Mouse (Mus musculus) ES-E14 (cell line): ENCODE measurements at regions not wholly inside any gene's neighbourhood (a gene's known extent, or its start where the extent isn't known, plus 50 kb on each side); places are given as distances from the start of the nearest gene placed in this dataset.

Experiments
- DNase-seq: peaks from one replicate; pipeline ENCODE4 v3.0.0-alpha.2; 2013; ENCODE audit warnings: low read depth, low spot score
- H3K27ac ChIP-seq: 2 replicates; pipeline ENCODE4 v1.5.1; 2012; ENCODE audit warnings: low read depth, mild to moderate bottlenecking, low read length, moderate library complexity, mixed read lengths; ENCODE audit not compliant: poor library complexity, insufficient read depth, severe bottlenecking
- H3K36me3 ChIP-seq: 2 replicates; pipeline ENCODE4 v1.6.1; 2012; ENCODE audit warnings: mild to moderate bottlenecking, low read length, moderate library complexity, mixed read lengths; ENCODE audit not compliant: control insufficient read depth, poor library complexity, insufficient read depth, severe bottlenecking
- H3K4me1 ChIP-seq, 2 experiments: fragments of 150-350 bp in 1 of 2; sonication (generic) in 1 of 2; 2 replicates each; pipeline ENCODE4 v1.6.1; 2012; ENCODE audit warnings: low read length in 2 of 2, mild to moderate bottlenecking in 1 of 2, mixed read lengths in 1 of 2; ENCODE audit not compliant: control insufficient read depth in 2 of 2, insufficient read depth in 2 of 2, poor library complexity in 1 of 2
- H3K4me3 ChIP-seq, 2 experiments: fragments of 150-350 bp in 1 of 2; sonication (generic) in 1 of 2; 2 replicates each; pipeline ENCODE4 v1.5.1; 2012; ENCODE audit warnings: low read length in 2 of 2, low read depth in 1 of 2, mild to moderate bottlenecking in 1 of 2, mixed read lengths in 1 of 2; ENCODE audit not compliant: insufficient read depth in 1 of 2, poor library complexity in 1 of 2, severe bottlenecking in 1 of 2
- H3K9ac ChIP-seq: 2 replicates; pipeline ENCODE4 v1.6.1; 2012; ENCODE audit warnings: low read depth, mild to moderate bottlenecking, low read length, mixed read lengths; ENCODE audit not compliant: poor library complexity, insufficient read depth, severe bottlenecking
- H3K9me3 ChIP-seq: fragments of 150-350 bp; sonication (generic); 2 replicates; pipeline ENCODE4 v1.6.1; 2012; ENCODE audit warnings: low read depth, mild to moderate bottlenecking, low read length; ENCODE audit not compliant: control insufficient read depth, insufficient read depth
- CHD2 ChIP-seq: IDR thresholded peaks from 2 replicates; pipeline ENCODE4 v1.6.1; 2014; ENCODE audit warnings: mild to moderate bottlenecking, low read depth, low read length, inconsistent platforms
- HCFC1 ChIP-seq: IDR thresholded peaks from 2 replicates; pipeline ENCODE4 v1.6.1; 2012; ENCODE audit warnings: low read length, inconsistent platforms, borderline replicate concordance; ENCODE audit not compliant: insufficient read depth
- MAFK ChIP-seq: IDR thresholded peaks from 2 replicates; pipeline ENCODE4 v1.6.1; 2014; ENCODE audit warnings: mild to moderate bottlenecking, low read depth, low read length, inconsistent platforms; ENCODE audit not compliant: insufficient read depth
- ZC3H11A ChIP-seq: IDR thresholded peaks from 2 replicates; pipeline ENCODE4 v1.6.1; 2012; ENCODE audit warnings: low read depth, mild to moderate bottlenecking, inconsistent platforms, low read length, borderline replicate concordance
- ZNF384 ChIP-seq: IDR thresholded peaks from 2 replicates; pipeline ENCODE4 v1.6.1; 2012; ENCODE audit warnings: low read depth, low read length, inconsistent platforms
- in situ Hi-C, 2 experiments: fragments of 600-800 bp; cut with MboI; formaldehyde crosslinking; loops; one replicate each; pipeline ENCODE4 v1.15.1; 2025; ENCODE audit warnings: low sequenced_read_pairs in 2 of 2, inconsistent platforms in 1 of 2; ENCODE audit not compliant: unreplicated experiment in 2 of 2

- in situ Hi-C loops: no loop called here
- no peak overlapping the region for H3K9ac ChIP-seq
- H3K4me1 ChIP-seq: no peaks in the 10 kb centered on the region
- H3K27ac ChIP-seq: no peak overlapping the region
- no peaks in the 10 kb centered on the region for H3K36me3 ChIP-seq
- TF ChIP-seq ZNF384 (no peak), HCFC1 (no peak), ZC3H11A (no peak), CHD2 (no peak), MAFK (no peak)
- DNase-seq: no peak
- no peak overlapping the region for H3K4me3 ChIP-seq
- H3K9me3 ChIP-seq: no peaks in the 10 kb centered on the region
Observed at GRCm38 (mm10) chr7:128960575-128960974, 215.8 kb downstream of the Sec23ip start.

- no peaks in the 10 kb centered on the region for H3K9me3 ChIP-seq
- in situ Hi-C loops: no loop called here
- TF ChIP-seq MAFK (no peak), ZC3H11A (no peak), ZNF384 (no peak), HCFC1 (no peak), CHD2 (no peak)
- H3K4me3 ChIP-seq: no peak overlapping the region
- H3K36me3 ChIP-seq: no peaks in the 10 kb centered on the region
- no peak overlapping the region for H3K27ac ChIP-seq
- H3K9ac ChIP-seq: no peak overlapping the region
- H3K4me1 ChIP-seq: no peaks in the 10 kb centered on the region
- no peak for DNase-seq
Observed at GRCm38 (mm10) chr7:128979904-128980303, 235.2 kb downstream of the Sec23ip start.

- Histone ChIP-seq H3K9ac (no peak overlapping the region), H3K9me3 (no peaks in the 10 kb centered on the region), H3K4me1 (no peaks in the 10 kb centered on the region), H3K4me3 (no peak overlapping the region), H3K36me3 (no peaks in the 10 kb centered on the region), H3K27ac (no peak overlapping the region)
- in situ Hi-C loops: no loop called here
- TF ChIP-seq ZC3H11A (no peak), MAFK (no peak), HCFC1 (no peak), CHD2 (no peak), ZNF384 (no peak)
- no peak for DNase-seq
Observed at GRCm38 (mm10) chr7:128980827-128981226, 236.1 kb downstream of the Sec23ip start.

GRCm38 (mm10) chr7:128998759-128999158, 254.0 kb downstream of the Sec23ip start:
- in situ Hi-C loops: no loop called here
- DNase-seq: no peak
- Histone ChIP-seq H3K4me1 (no peaks in the 10 kb centered on the region), H3K27ac (no peak overlapping the region), H3K9me3 (no peaks in the 10 kb centered on the region), H3K36me3 (no peaks in the 10 kb centered on the region), H3K4me3 (no peak overlapping the region), H3K9ac (no peak overlapping the region)
- TF ChIP-seq MAFK (no peak), HCFC1 (no peak), ZNF384 (no peak), CHD2 (no peak), ZC3H11A (no peak)

GRCm38 (mm10) chr7:129002419-129002818, 254.4 kb upstream of the Plpp4 start:
- H3K9ac ChIP-seq: no peak overlapping the region
- no peaks in the 10 kb centered on the region for H3K36me3 ChIP-seq
- no peak overlapping the region for H3K27ac ChIP-seq
- no peak overlapping the region for H3K4me3 ChIP-seq
- H3K9me3 ChIP-seq: no peaks in the 10 kb centered on the region
- in situ Hi-C loops: no loop called here
- DNase-seq: no peak
- no peaks in the 10 kb centered on the region for H3K4me1 ChIP-seq
- TF ChIP-seq MAFK: no peak
- TF ChIP-seq ZC3H11A: no peak
- TF ChIP-seq CHD2: no peak
- no peak for TF ChIP-seq HCFC1
- no peak for TF ChIP-seq ZNF384
